Mouse (Mus musculus): ENCODE data around the gene Gm17949. TPM values are rescaled to one million over a fixed set of nuclear protein-coding genes. Genes with fewer than 3 reads are reported as not detected.

The Gm17949 gene
- polyA plus RNA-seq, 1 experiment from 2014 or later: 0.19 TPM

GRCm38 (mm10) chr17:56988921-56989430 lies 22.3 kb upstream of the Gm17949 start:
- ATAC-seq (ENCODE audit: low FRiP score): no peak
- Histone ChIP-seq H3K4me3 (ENCODE audit: low read depth, low read length) (peak overlapping the region; percentile 81; the same call in 1 of the 2 replicates), H3K4me1 (ENCODE audit: control insufficient read depth, insufficient read depth, low read length) (peaks cover 6% of the 10 kb centered on the region), H3K9me3 (ENCODE audit: control insufficient read depth, low read length) (no peaks in the 10 kb centered on the region), H3K9ac (ENCODE audit: low read length) (peak overlapping the region; percentile 76; the same call in 1 of the 2 replicates), H3K4me2 (peak overlapping the region; percentile 78), H3K27me3 (ENCODE audit: control insufficient read depth, insufficient read depth, low read length) (no peaks in the 10 kb centered on the region), H3K36me3 (ENCODE audit: control insufficient read depth, insufficient read depth, low read length) (peaks cover 8% of the 10 kb centered on the region), H3K27ac (ENCODE audit: low read depth, low read length) (no peak overlapping the region)
- no peak for DNase-seq (ENCODE audit: low spot score, missing footprints)
- 76% methylated on average over 7 of the region's 7 CpGs for WGBS

GRCm38 (mm10) chr17:56989467-56990114 lies 21.7 kb upstream of the Gm17949 start:
- Histone ChIP-seq H3K4me3 (ENCODE audit: low read depth, low read length) (peak overlapping the region; percentile 81), H3K9me3 (ENCODE audit: control insufficient read depth, low read length) (no peaks in the 10 kb centered on the region), H3K27me3 (ENCODE audit: control insufficient read depth, insufficient read depth, low read length) (no peaks in the 10 kb centered on the region), H3K36me3 (ENCODE audit: control insufficient read depth, insufficient read depth, low read length) (peaks cover 8% of the 10 kb centered on the region), H3K4me1 (ENCODE audit: control insufficient read depth, insufficient read depth, low read length) (peaks cover 6% of the 10 kb centered on the region), H3K4me2 (peak overlapping the region; percentile 78), H3K9ac (ENCODE audit: low read length) (peak overlapping the region; percentile 76), H3K27ac (ENCODE audit: low read depth, low read length) (peak overlapping the region; percentile 57)
- WGBS: 3% methylated on average over 25 of the region's 25 CpGs
- DNase-seq (ENCODE audit: low spot score, missing footprints) (no peak), ATAC-seq (ENCODE audit: low FRiP score) (peak; percentile 96)

- peak; percentile 99 for DNase-seq (ENCODE audit: low spot score, missing footprints)
- Histone ChIP-seq H3K27ac (ENCODE audit: low read depth, low read length) (peak within 1 kb of the TSS; percentile 57), H3K4me1 (ENCODE audit: control insufficient read depth, insufficient read depth, low read length) (peaks cover 6% of the 10 kb centered on the region), H3K9ac (ENCODE audit: low read length) (peak within 1 kb of the TSS; percentile 76), H3K27me3 (ENCODE audit: control insufficient read depth, insufficient read depth, low read length) (no peaks in the 10 kb centered on the region), H3K4me3 (ENCODE audit: low read depth, low read length) (peak within 1 kb of the TSS; percentile 81), H3K36me3 (ENCODE audit: control insufficient read depth, insufficient read depth, low read length) (peaks cover 8% of the 10 kb centered on the region), H3K9me3 (ENCODE audit: control insufficient read depth, low read length) (no peaks in the 10 kb centered on the region), H3K4me2 (peak within 1 kb of the TSS; percentile 78)
- ATAC-seq (ENCODE audit: low FRiP score): peak; percentile 97
- WGBS: under 1% methylated on average over 52 of the region's 52 CpGs
Observed at GRCm38 (mm10) chr17:56990115-56990746, 21.0 kb upstream of the Gm17949 start, which contains the start of gene Clpp. Clpp (plus strand) TSS chr17:56990305.

- H3K4me2 ChIP-seq: peak overlapping the region; percentile 78
- no peaks in the 10 kb centered on the region for H3K27me3 ChIP-seq (ENCODE audit: control insufficient read depth, insufficient read depth, low read length)
- H3K4me1 ChIP-seq (ENCODE audit: control insufficient read depth, insufficient read depth, low read length): peaks cover 6% of the 10 kb centered on the region
- H3K36me3 ChIP-seq (ENCODE audit: control insufficient read depth, insufficient read depth, low read length): peaks cover 11% of the 10 kb centered on the region
- peak; percentile 85 for DNase-seq (ENCODE audit: low spot score, missing footprints)
- peak overlapping the region; percentile 81 for H3K4me3 ChIP-seq (ENCODE audit: low read depth, low read length)
- WGBS: 64% methylated on average over 2 of the region's 2 CpGs
- H3K27ac ChIP-seq (ENCODE audit: low read depth, low read length): no peak overlapping the region
- H3K9ac ChIP-seq (ENCODE audit: low read length): peak overlapping the region; percentile 76
- no peaks in the 10 kb centered on the region for H3K9me3 ChIP-seq (ENCODE audit: control insufficient read depth, low read length)
- ATAC-seq (ENCODE audit: low FRiP score): no peak
Observed at GRCm38 (mm10) chr17:56990966-56991365, 20.3 kb upstream of the Gm17949 start.

- Histone ChIP-seq H3K27me3 (ENCODE audit: control insufficient read depth, insufficient read depth, low read length) (no peaks in the 10 kb centered on the region), H3K9me3 (ENCODE audit: control insufficient read depth, low read length) (no peaks in the 10 kb centered on the region), H3K27ac (ENCODE audit: low read depth, low read length) (no peak overlapping the region), H3K4me3 (ENCODE audit: low read depth, low read length) (no peak overlapping the region), H3K9ac (ENCODE audit: low read length) (no peak overlapping the region), H3K4me2 (no peak overlapping the region), H3K36me3 (ENCODE audit: control insufficient read depth, insufficient read depth, low read length) (peaks cover 11% of the 10 kb centered on the region), H3K4me1 (ENCODE audit: control insufficient read depth, insufficient read depth, low read length) (peaks cover 9% of the 10 kb centered on the region)
- DNase-seq (ENCODE audit: low spot score, missing footprints) (no peak), ATAC-seq (ENCODE audit: low FRiP score) (no peak)
- WGBS: 94% methylated on average over 8 of the region's 8 CpGs
Observed at GRCm38 (mm10) chr17:56995046-56995445, 16.2 kb upstream of the Gm17949 start.

GRCm38 (mm10) chr17:56996506-56996905 lies 14.8 kb upstream of the Gm17949 start:
- DNase-seq (ENCODE audit: low spot score, missing footprints) (no peak), ATAC-seq (ENCODE audit: low FRiP score) (peak; percentile 1; the same call in 1 of the 2 replicates)
- 82% methylated on average over 2 of the region's 2 CpGs for WGBS
- Histone ChIP-seq H3K27me3 (ENCODE audit: control insufficient read depth, insufficient read depth, low read length) (no peaks in the 10 kb centered on the region), H3K4me2 (no peak overlapping the region), H3K9me3 (ENCODE audit: control insufficient read depth, low read length) (no peaks in the 10 kb centered on the region), H3K4me3 (ENCODE audit: low read depth, low read length) (no peak overlapping the region), H3K27ac (ENCODE audit: low read depth, low read length) (no peak overlapping the region), H3K36me3 (ENCODE audit: control insufficient read depth, insufficient read depth, low read length) (peaks cover 11% of the 10 kb centered on the region), H3K4me1 (ENCODE audit: control insufficient read depth, insufficient read depth, low read length) (peaks cover 4% of the 10 kb centered on the region), H3K9ac (ENCODE audit: low read length) (no peak overlapping the region)

- H3K27ac ChIP-seq (ENCODE audit: low read depth, low read length): peak within 1 kb of the TSS; percentile 25; the same call in 1 of the 2 replicates
- WGBS: under 1% methylated on average over 38 of the region's 38 CpGs
- DNase-seq (ENCODE audit: low spot score, missing footprints) (peak; percentile 98), ATAC-seq (ENCODE audit: low FRiP score) (peak; percentile 99)
- peak within 1 kb of the TSS; percentile 66 for H3K9ac ChIP-seq (ENCODE audit: low read length)
- peaks cover 4% of the 10 kb centered on the region for H3K4me1 ChIP-seq (ENCODE audit: control insufficient read depth, insufficient read depth, low read length)
- peaks cover 11% of the 10 kb centered on the region for H3K36me3 ChIP-seq (ENCODE audit: control insufficient read depth, insufficient read depth, low read length)
- peak within 1 kb of the TSS; percentile 81 for H3K4me3 ChIP-seq (ENCODE audit: low read depth, low read length)
- no peaks in the 10 kb centered on the region for H3K27me3 ChIP-seq (ENCODE audit: control insufficient read depth, insufficient read depth, low read length)
- H3K9me3 ChIP-seq (ENCODE audit: control insufficient read depth, low read length): no peaks in the 10 kb centered on the region
- peak within 1 kb of the TSS; percentile 57 for H3K4me2 ChIP-seq
Observed at GRCm38 (mm10) chr17:56997029-56997667, 14.1 kb upstream of the Gm17949 start, which contains the start of gene Alkbh7. Alkbh7 (plus strand) TSS chr17:56997339.

- Histone ChIP-seq H3K9me3 (ENCODE audit: control insufficient read depth, low read length) (no peaks in the 10 kb centered on the region), H3K27ac (ENCODE audit: low read depth, low read length) (no peak overlapping the region), H3K27me3 (ENCODE audit: control insufficient read depth, insufficient read depth, low read length) (no peaks in the 10 kb centered on the region), H3K4me3 (ENCODE audit: low read depth, low read length) (no peak overlapping the region), H3K4me1 (ENCODE audit: control insufficient read depth, insufficient read depth, low read length) (peaks cover 4% of the 10 kb centered on the region), H3K9ac (ENCODE audit: low read length) (no peak overlapping the region), H3K36me3 (ENCODE audit: control insufficient read depth, insufficient read depth, low read length) (peaks cover 15% of the 10 kb centered on the region), H3K4me2 (no peak overlapping the region)
- DNase-seq (ENCODE audit: low spot score, missing footprints) (no peak), ATAC-seq (ENCODE audit: low FRiP score) (no peak)
- 91% methylated on average over 9 of the region's 9 CpGs for WGBS
Observed at GRCm38 (mm10) chr17:56999414-56999813, 11.9 kb upstream of the Gm17949 start.

All from midbrain, embryonic 11.5 days (tissue).